Mouse (Mus musculus) cerebellum, adult 11-12 months (tissue): ENCODE results near the gene Auts2.

Source experiments
- DNase-seq: peaks from one replicate; pipeline ENCODE4 v3.0.0; 2022

Gene Auts2

DNA sequence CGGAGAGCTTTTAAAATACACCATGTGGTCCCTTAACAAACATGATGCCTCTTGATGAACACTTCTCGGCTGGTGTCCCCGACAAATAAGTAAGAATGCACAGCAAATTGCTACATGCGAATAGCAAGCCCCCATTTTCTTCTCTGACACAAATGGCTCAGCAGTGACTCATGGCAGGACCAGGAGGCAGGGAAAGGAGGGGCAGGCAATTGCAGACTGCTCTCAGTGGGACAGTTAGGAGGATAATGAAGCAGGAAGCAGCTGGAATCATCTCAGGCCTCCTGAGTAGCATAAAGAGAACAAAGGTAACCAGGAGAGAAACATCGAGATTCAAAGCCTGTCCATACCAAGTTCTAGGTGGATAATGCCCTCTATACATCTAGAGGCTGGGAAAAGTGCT is 228.8 kb downstream of the Auts2 start:
- DNase-seq, result no peak

DNA sequence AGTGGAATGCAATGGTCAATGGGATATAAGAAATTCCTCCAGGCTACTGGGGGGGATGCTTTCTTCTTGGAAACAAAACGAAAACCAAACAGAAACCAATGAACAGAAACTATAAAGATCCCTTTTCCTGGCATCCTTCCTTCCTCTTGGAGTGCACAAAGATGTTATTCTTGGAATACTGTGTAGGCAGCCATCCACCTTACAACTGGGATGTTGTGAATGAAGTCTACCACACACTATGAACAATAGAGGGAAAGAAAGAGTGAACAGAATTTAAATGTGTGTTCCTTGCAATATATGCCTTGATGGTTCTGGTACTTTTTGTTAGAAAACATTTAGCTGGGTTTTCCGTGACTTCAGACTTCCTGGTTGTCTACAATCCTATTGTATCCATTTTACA is 236.1 kb downstream of the Auts2 start:
- no peak for DNase-seq

DNA sequence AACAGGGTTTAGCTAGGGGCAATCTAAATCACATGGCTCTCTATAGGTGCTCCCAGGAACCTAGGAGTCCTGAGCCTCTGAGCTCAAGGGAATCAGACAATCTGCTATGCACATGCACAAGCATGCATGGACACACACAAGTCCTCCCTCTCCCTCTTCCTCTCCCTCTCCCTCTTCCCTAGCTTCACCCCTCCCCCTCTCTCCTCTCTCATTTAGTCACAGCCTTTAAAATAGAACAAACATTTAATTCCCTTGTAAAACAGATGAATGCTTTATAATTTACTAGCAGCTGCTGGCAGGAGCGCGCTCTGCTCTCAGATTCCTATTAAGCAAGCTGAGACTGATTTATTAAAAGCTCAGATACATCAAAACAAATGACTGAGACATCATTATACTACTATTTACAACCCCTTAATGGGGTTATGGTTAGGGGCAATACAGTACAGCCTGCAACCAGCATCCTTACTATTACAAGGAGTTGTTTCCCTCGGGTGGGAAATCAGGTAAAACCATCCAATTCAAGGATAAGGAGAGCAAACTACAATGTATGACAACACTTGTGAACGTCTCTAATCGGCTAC is 237.7 kb downstream of the Auts2 start:
- DNase-seq, result no peak

- DNase-seq, result no peak
Measured at GRCm38 (mm10) chr5:132302778-132303177, 240.4 kb downstream of the Auts2 start.

GRCm38 (mm10) chr5:132300794-132301193 is 242.3 kb downstream of the Auts2 start:
- DNase-seq, result no peak

DNA sequence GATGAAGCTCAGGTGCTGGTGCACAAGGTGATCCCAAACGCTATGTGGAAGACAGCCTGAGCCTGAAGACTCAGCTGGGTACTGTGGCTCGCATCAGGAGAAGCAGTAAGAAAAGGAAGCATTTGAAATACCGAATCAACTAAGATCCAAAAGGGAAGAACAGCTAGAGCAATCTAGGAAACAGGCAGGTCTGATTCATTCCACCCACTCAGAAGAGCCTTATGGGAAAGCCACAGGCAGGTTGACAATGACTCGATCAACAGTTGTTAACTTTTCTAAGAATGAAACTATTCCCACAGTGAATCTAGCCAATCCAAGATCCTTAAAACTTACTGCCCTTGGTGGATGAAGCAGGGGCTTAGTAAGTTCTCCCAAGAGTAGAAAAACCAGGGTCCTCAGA is 243.4 kb downstream of the Auts2 start:
- no peak for DNase-seq

GRCm38 (mm10) chr5:132298996-132299395 is 244.1 kb downstream of the Auts2 start:
- DNase-seq, result no peak

DNA sequence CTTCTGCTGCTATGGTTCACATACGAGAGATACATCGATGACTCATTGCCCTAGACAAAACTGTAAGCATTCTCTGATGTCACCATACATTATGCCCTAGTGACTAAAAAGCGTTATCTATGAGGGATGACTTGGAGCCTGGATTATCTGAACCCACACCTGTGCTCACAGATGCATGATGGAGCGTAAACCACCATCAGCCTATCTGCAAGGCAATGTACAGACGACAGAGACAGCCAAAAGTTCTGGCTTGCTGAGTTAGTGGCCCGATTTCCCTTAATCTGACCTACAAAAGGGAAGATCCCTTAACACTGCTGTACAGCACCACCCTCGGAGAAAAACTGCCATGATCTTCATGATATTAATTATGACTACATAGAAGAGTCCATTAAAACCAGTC is 245.8 kb downstream of the Auts2 start:
- no peak for DNase-seq

GRCm38 (mm10) chr5:132294469-132294868 is 248.7 kb downstream of the Auts2 start:
- DNase-seq, result no peak

DNA sequence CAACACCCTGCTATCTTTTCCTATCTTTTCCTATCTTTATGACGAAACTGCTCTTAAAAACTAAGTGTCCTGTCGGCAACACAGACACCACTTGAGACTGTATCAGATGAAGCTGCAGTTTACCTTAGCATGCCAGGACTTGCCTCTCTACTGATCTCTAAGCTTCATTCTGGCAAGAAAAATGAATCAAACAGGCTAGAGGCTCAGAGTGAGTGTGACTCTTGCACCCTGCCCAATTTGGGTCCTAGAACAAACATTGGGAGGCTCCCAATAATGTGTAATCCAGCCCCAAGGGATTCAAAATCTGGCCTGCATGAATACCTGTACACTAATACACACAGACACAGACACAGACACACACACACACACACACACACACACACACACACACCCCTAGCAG is 250.2 kb downstream of the Auts2 start:
- no peak for DNase-seq

DNA sequence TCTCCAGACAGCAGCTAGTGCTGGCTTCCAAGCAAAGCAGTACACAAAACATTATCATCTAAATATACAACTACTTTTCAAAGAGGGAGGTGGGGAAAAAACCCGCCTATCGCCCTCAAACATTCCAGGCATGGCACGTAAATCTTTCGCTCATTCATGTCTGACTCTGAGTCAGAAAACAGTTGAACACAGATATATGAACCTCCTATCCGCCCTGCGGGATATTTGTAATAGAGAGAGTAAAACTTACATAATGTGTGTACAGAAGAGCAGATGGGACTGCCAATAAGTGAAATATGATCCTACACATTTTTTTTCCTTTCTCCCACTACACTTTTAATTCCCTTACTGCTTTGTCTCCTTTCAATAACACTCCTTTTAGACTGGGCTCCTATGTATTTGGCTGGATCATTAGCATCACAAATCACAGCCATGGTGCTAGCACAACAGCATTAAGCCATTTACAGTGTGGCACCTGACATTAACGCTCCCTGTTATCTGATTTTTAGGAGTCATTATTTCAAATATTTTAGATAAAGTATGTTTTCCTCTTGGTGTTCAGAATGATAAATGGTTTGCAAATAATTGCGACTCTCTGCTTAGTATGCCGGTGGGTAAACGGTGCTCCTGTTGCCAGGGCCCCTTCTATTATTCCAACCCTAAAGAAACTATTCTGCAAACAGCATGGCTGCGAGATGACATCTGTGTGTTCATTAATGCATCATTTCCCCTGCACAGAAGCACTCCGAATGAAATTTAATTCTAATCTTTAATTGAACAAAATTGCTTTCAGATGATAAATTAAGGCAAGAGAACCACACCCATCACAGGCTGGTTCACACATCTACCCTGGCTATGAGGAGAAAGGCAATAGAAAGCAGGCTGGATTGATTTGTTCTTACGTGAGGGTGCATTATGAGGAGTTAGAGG is 252.3 kb downstream of the Auts2 start:
- DNase-seq, result no peak

DNA sequence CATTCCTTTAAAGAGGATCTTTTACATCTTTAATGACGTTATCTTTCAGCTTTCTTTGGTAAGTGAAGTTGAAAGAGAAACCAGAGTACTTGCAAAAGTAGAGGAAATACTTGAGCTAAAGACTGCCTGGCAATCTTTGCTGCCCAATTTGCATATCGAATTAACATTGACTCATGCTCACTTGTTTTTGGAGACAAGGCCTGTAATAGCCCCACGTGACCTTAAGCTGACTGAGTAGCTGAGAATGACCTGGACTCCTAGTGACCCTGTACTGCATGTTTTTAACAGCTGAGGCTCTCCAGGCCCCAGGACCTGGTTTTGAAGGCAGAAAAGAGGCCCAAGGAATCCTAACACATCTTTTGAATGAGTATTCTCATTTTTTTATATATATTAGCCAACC is 259.4 kb downstream of the Auts2 start:
- DNase-seq, result no peak

DNA sequence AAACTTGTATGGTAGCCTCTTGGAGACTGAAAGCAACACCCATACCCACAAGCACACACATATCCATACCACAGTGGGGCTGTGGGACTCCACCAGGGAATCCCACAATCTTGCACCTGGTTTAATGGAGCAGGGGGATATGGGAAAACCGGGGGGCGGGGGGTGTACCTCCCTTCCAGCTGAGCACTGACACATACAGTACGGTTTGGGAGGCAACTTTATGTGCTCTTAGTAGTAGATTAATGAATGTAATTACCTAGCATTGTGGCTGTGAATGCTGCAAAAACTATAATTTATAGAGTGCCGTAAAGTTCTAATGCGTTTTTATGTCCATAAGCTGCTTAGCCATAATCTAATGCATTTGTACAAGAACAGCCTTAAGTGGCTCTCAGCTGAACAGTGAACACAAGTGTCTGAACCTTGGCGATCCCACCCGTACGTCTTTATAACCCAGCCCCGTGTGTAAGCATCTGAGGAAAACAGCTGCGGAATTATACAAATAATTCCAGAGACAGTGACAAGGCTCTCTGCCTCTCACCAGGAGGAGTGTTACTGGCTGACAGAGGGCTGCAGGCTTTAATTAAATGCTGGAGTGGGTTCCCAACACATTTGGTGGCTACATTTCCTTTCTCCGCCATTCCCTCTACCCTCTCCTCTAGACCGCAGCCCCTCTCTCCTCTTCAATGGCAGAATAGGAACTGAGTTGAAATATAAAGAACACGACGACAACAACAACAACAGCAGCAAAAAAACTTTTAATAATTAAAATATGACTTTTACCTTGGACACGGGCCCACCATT is 268.8 kb downstream of the Auts2 start:
- no peak for DNase-seq

GRCm38 (mm10) chr5:132272132-132272531 is 271.0 kb downstream of the Auts2 start:
- DNase-seq, result no peak

DNA sequence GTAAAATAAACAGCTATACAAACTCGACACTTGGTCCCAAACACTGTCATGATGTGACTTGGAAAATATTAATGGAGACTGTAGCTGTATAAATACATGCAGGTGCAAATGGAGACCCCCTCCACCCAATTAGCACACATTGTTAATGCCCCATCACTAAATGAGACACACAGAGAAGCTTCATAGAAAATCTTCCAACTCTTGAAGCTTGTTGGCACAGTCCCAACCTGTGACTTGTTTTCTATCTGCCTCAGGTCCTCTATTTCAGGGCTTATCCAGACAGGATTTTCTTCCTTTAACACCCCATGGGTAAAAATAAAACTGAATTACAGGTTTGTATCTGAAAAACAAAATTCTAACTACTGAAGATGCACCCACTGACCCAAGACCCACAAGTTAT is 272.2 kb downstream of the Auts2 start:
- DNase-seq, result no peak

DNA sequence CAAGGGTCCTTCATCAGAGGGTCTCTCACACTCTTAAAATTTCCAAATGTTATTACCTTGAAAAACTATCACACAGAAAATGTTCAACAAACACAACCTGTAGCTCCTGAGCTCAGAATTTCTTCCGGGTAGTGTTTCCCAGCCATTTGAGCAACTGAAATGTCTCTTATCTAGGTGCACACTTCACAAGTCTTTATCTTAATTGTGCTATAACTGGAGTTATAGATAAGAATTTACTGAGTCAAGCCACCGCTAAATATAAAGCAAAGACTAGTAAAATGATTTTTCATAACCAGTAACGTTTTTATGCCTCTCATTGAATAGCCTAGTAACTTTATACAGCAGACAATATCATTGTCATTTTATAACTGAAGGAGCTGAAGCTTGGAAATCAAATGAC is 273.1 kb downstream of the Auts2 start:
- DNase-seq, result no peak

DNA sequence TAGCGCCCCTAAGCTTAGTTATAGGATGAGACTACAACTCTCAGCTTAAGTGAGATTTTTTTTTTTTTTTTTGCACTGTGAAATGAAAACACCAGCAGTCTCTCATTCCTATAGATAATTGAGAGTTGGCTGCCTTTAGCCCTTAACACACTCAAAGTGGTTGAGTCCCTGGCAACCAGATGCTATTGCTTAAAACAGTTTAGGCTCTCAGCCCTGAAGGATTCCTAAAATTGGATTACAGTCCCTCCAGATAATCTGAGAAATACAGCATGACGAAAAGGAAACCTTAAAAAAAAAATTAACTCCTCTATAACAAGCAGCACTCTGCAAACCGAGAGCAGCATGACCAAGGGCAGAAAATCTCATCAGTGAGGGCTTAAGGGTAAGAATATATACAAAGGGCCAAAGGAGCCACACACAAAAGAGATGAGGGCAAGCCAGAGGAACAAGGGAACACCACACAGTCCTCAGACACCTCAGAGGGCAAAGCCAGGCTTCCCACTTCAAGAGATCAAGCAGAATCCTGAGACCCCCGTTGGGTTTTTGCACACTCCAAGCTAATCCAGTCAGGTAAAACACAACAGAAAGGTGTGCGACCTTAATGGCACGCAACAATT is 274.7 kb downstream of the Auts2 start:
- DNase-seq, result no peak

- DNase-seq, result no peak
Measured at GRCm38 (mm10) chr5:132265015-132265414, 278.1 kb downstream of the Auts2 start.

- DNase-seq, result no peak
Measured at GRCm38 (mm10) chr5:132261750-132262149, 281.4 kb downstream of the Auts2 start.

DNA sequence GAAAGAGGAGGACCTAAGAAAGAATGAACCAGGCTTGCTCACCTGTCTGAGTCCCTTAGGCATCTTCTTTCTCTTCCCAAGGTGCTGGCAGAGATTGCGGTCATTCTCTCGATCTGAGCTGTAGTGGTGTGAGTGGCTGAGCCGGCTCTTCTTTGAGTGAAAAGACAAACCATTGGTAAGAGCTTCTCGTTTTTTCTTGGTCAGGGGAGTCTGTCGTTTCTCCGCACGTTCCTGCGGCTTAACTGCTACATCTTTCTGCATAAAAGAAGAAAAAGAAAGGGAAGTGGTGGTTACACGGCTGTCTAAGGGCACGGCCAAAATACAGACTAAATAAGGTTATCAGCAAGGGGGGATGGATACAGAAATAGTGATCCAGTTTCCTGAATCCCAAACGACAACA is 284.3 kb downstream of the Auts2 start:
- no peak for DNase-seq

DNA sequence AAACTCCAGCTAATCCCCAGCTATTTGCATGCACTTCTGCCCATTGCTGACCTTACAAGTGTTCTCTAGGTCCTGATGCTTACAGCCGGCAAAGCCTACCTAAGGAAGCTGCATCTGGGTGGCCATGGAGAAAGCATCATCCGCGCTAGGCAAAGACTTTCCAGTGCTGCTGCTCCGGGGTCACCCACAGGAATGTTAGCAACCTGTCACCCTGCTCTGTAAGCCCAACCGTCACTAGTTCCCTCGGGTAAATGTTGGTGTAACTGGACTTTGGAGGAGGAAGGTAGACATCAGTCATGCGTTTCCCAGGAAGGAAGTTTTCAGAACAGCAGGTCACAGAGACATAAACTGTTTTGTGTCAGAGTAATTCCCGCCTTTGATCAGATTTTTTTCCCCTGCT is 287.6 kb downstream of the Auts2 start:
- no peak for DNase-seq

- DNase-seq, result no peak
Measured at GRCm38 (mm10) chr5:132249523-132249922, 293.6 kb downstream of the Auts2 start.

DNA sequence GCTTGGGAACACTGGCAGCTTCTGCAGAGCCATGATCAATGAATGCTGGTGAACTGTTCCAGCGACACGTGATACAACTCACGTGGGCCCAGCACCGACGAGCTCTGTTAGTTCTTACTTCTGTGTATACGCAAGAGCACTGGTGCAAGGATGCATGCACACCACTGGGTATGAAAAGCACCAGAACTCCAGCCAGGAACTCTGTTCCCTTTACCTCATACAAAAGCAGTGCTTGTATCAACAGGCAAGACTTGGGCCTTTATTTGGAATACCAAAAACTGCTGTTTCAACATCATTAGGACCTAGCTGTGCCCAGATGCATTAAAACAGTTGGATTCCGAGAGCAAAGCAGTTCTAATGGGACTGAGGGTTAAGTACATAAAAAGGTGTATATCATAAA is 295.1 kb downstream of the Auts2 start:
- no peak for DNase-seq
